Comparison of ENCODE assay signal across 22 mouse cellular contexts in genomic region chr1:134824896-134825295, GRCm38 (mm10).
DNase-seq lines count a peak whose midpoint lies in the region; ATAC-seq and TF ChIP-seq lines count a peak whose summit lies in the region.
"Had no signal": no experiment of that assay in that cellular context is flagged by ENCODE, and none has a peak within 500 bp of the region (broad histone marks: within the 10 kb centered on the region; RNA-seq: fewer than 3 reads in every experiment).

No protein-coding gene starts in this region.

- DNase-seq in gastrocnemius, adult 2 months, result no peak
- DNase-seq in gastrocnemius, adult 8-10 months (ENCODE audit: low spot score in 2 of 2), result no peak
- no peak for DNase-seq in ovary, postnatal 36 days (ENCODE audit: low spot score)
- DNase-seq in thymus, adult 2 months, result no peak
- DNase-seq: adrenal gland, postnatal 14 days; cerebellum, postnatal 14 days; gastrocnemius, postnatal 25 days; kidney, adult 8-10 months; kidney, postnatal 25 days; layer of hippocampus, adult 9-11 months; lung, adult 18-20 months; right cerebral cortex, adult 18-20 months; thymus, postnatal 14 days had no signal

- ATAC-seq in heart, embryonic 16.5 days (replicated peaks; ENCODE audit: extremely low read depth, insufficient read depth, low FRiP score), result no peak
- no peak for ATAC-seq in heart, embryonic 12.5 days (ENCODE audit: insufficient number of reproducible peaks, low FRiP score)
- no peak for ATAC-seq in embryonic facial prominence, embryonic 15.5 days (ENCODE audit: insufficient number of reproducible peaks, low FRiP score, low TSS enrichment, low read depth)
- no peak for ATAC-seq in intestine, postnatal 0 days
- ATAC-seq: hindbrain, embryonic 16.5 days had no signal

- H3K36me3 ChIP-seq in heart, embryonic 16.5 days (ENCODE audit: control insufficient read depth, insufficient read depth), result peaks cover 10% of the 10 kb centered on the region
- H3K36me3 ChIP-seq in heart, embryonic 12.5 days, result peaks cover 14% of the 10 kb centered on the region; the same call in 1 of the 2 replicates
- no peaks in the 10 kb centered on the region for H3K36me3 ChIP-seq in embryonic facial prominence, embryonic 15.5 days
- H3K36me3 ChIP-seq in intestine, postnatal 0 days (ENCODE audit: control insufficient read depth, insufficient read depth), result no peaks in the 10 kb centered on the region; the same call in 1 of the 2 replicates
- no peaks in the 10 kb centered on the region for H3K36me3 ChIP-seq in thymus, adult 2 months (ENCODE audit: control insufficient read depth, insufficient read depth, low read length)

- H3K9ac ChIP-seq in heart, embryonic 16.5 days (ENCODE audit: low read length), result no peak overlapping the region
- H3K9ac ChIP-seq in heart, embryonic 12.5 days, result no peak overlapping the region
- no peak overlapping the region for H3K9ac ChIP-seq in embryonic facial prominence, embryonic 15.5 days
- no peak overlapping the region for H3K9ac ChIP-seq in intestine, postnatal 0 days (ENCODE audit: low read depth, low read length)

- no peak overlapping the region for H3K4me2 ChIP-seq in heart, embryonic 16.5 days (ENCODE audit: low read depth, low read length)
- no peak overlapping the region for H3K4me2 ChIP-seq in heart, embryonic 12.5 days
- no peak overlapping the region for H3K4me2 ChIP-seq in embryonic facial prominence, embryonic 15.5 days (replicated peaks)
- no peak overlapping the region for H3K4me2 ChIP-seq in intestine, postnatal 0 days (replicated peaks; ENCODE audit: low read depth)
- H3K4me2 ChIP-seq: liver, embryonic 11.5 days; midbrain, embryonic 11.5 days had no signal

- no peak for TF ChIP-seq POLR2A in thymus, adult 2 months (IDR thresholded peaks at IDR 0.05; ENCODE audit: control insufficient read depth, extremely low read depth, insufficient read depth, low read length, poor library complexity)

- 53% methylated on average over 6 of the region's 6 CpGs for WGBS in heart, embryonic 16.5 days
- 65% methylated on average over 6 of the region's 6 CpGs for WGBS in heart, embryonic 12.5 days
- 68% methylated on average over 6 of the region's 6 CpGs for WGBS in embryonic facial prominence, embryonic 15.5 days
- WGBS in intestine, postnatal 0 days, result 65% methylated on average over 6 of the region's 6 CpGs
- WGBS in thymus, adult 2 months, result 95% methylated on average over 6 of the region's 6 CpGs

- TF ChIP-seq CTCF in gastrocnemius, adult 2 months (IDR thresholded peaks at IDR 0.05), result no peak
- TF ChIP-seq CTCF in intestine, postnatal 0 days (IDR thresholded peaks at IDR 0.05; ENCODE audit: low read depth), result no peak
- no peak for TF ChIP-seq CTCF in thymus, adult 2 months (IDR thresholded peaks at IDR 0.05; ENCODE audit: borderline replicate concordance, control insufficient read depth, extremely low read depth, insufficient read depth, low read length, poor library complexity)

- no peaks in the 10 kb centered on the region for H3K27me3 ChIP-seq in heart, embryonic 16.5 days (ENCODE audit: control insufficient read depth, insufficient read depth, low read length)
- H3K27me3 ChIP-seq in heart, embryonic 12.5 days (replicated peaks), result no peaks in the 10 kb centered on the region
- no peaks in the 10 kb centered on the region for H3K27me3 ChIP-seq in embryonic facial prominence, embryonic 15.5 days
- no peaks in the 10 kb centered on the region for H3K27me3 ChIP-seq in intestine, postnatal 0 days (replicated peaks; ENCODE audit: control insufficient read depth, insufficient read depth, low read length)
- no peaks in the 10 kb centered on the region for H3K27me3 ChIP-seq in thymus, adult 2 months (ENCODE audit: control insufficient read depth, insufficient read depth, low read length)
- H3K27me3 ChIP-seq: CH12.LX had no signal

- peaks cover 25% of the 10 kb centered on the region for H3K4me1 ChIP-seq in heart, embryonic 16.5 days (ENCODE audit: control insufficient read depth, insufficient read depth, low read length)
- H3K4me1 ChIP-seq in heart, embryonic 12.5 days (replicated peaks), result peaks cover 38% of the 10 kb centered on the region
- peaks cover 12% of the 10 kb centered on the region; the same call in 1 of the 2 replicates for H3K4me1 ChIP-seq in embryonic facial prominence, embryonic 15.5 days
- no peaks in the 10 kb centered on the region for H3K4me1 ChIP-seq in intestine, postnatal 0 days (replicated peaks; ENCODE audit: control insufficient read depth, insufficient read depth, low read length)
- no peaks in the 10 kb centered on the region for H3K4me1 ChIP-seq in thymus, adult 2 months (replicated peaks; ENCODE audit: control insufficient read depth, insufficient read depth, low read length)

- no peak overlapping the region for H3K4me3 ChIP-seq in gastrocnemius, adult 2 months
- H3K4me3 ChIP-seq in heart, embryonic 16.5 days (ENCODE audit: low read length), result no peak overlapping the region
- H3K4me3 ChIP-seq in heart, embryonic 12.5 days, result no peak overlapping the region
- no peak overlapping the region for H3K4me3 ChIP-seq in embryonic facial prominence, embryonic 15.5 days (replicated peaks)
- H3K4me3 ChIP-seq in intestine, postnatal 0 days (ENCODE audit: low read depth, low read length), result no peak overlapping the region
- no peak overlapping the region for H3K4me3 ChIP-seq in thymus, adult 2 months (ENCODE audit: control insufficient read depth, insufficient read depth, low read length)

- intact Hi-C loops in gastrocnemius, adult 2 months (cut with DNase I), result no loop called here

- peak overlapping the region; percentile 63 for H3K27ac ChIP-seq in gastrocnemius, adult 2 months
- H3K27ac ChIP-seq in heart, embryonic 16.5 days (ENCODE audit: low read length), result peak overlapping the region; percentile 12
- no peak overlapping the region; the same call in 1 of the 2 replicates for H3K27ac ChIP-seq in heart, embryonic 12.5 days (ENCODE audit: poor library complexity, severe bottlenecking)
- H3K27ac ChIP-seq in embryonic facial prominence, embryonic 15.5 days (replicated peaks), result 0 out of 2 replicates have a peak overlapping the region, but pooled peaks have one; percentile 23
- H3K27ac ChIP-seq in intestine, postnatal 0 days (ENCODE audit: low read depth, low read length), result peak overlapping the region; percentile 11; the same call in 1 of the 2 replicates
- H3K27ac ChIP-seq in thymus, adult 2 months (ENCODE audit: control insufficient read depth, insufficient read depth, low read length), result no peak overlapping the region
- H3K27ac ChIP-seq: macrophage had no signal

- no peaks in the 10 kb centered on the region for H3K9me3 ChIP-seq in heart, embryonic 16.5 days (replicated peaks; ENCODE audit: control insufficient read depth, low read length)
- no peaks in the 10 kb centered on the region for H3K9me3 ChIP-seq in heart, embryonic 12.5 days (replicated peaks)
- H3K9me3 ChIP-seq in embryonic facial prominence, embryonic 15.5 days (replicated peaks), result no peaks in the 10 kb centered on the region
- H3K9me3 ChIP-seq in intestine, postnatal 0 days (ENCODE audit: control insufficient read depth), result no peaks in the 10 kb centered on the region

Comparison
In these comparisons a context has a peak if more than half of its experiments do, and no peak if none do; other contexts are left out.
1. H3K27ac ChIP-seq: peak in gastrocnemius, adult 2 months (single experiment), heart, embryonic 16.5 days (single experiment), embryonic facial prominence, embryonic 15.5 days (single experiment) and intestine, postnatal 0 days (single experiment); none in heart, embryonic 12.5 days (single experiment) and thymus, adult 2 months (single experiment).